Mouse (Mus musculus) ovary, postnatal 14 days (tissue): ENCODE data around the gene Trim8.

Experiments
- DNase-seq: peaks from one replicate; pipeline ENCODE4 v3.0.0; 2022; ENCODE audit warnings: low spot score

Trim8 gene

DNA sequence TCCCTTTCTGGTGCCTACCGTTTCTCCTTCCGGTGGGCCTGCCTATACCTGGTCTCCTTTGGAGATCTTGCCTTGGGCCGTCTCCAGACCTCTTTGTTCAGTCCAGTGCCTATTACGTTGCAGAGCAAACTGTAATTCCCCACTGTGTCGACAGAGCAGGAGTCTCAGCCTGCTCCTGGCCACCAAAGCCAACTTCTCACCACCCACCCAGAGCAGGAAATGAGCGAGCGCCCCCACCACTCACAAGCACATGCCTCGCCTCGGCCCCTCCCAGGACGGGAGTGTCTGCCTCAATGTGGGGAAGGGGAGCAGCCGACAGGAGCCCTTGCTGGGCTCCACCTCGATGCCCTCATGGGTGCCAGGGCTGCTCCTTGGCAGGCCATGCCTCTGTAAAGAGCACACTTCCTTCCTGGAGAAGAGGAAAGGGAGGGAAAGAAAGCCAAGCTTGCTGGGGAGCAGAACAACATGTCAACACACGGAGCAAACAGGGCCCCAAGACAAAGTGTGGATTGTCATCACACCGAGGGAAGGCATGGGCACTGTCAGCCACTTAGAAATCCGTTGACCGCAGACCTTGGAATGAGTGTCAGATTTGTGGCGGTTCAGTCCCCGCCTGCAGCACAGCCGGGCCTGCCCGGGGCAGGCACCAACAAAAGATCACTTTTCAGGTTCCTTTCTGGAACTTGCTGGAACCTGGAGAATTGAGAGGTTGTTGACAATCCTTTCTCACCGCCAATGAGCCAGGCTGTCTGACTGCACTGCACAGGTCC, 22.0 kb upstream of the Trim8 start:
- DNase-seq: no peak

DNA sequence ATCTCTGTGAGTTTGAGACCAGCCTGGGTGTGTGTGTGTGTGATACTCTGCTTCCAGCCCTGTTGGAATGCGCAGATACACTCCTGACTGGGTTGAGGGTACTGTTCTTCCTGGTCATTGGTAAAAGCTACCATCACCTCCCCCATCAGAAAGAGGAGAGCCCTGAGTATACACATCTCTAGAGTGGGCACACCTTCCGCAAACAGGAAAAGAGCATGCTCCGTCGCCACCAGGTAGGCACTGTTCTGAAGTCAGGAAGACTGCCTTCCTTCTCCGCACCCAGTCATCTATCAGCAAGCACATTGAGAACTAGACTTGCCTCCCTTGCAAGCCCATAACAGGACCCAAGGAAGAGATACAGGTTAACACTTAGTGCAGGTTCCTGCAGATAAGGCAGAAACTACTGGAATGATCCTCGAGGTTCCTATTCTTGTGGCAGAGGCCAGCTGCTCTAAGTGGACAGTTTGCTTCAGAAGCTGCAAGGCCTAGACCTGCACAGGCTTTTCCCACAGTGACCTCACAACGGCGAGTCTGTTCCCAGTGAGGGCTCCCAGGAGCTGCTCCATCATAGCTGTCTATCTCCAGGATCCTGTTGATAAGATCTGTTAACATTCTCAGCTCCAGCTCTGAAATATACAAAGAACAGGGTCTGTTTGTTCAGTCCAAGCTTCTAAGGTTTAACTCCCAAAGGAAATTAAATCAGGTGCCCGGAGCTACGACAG, 20.7 kb upstream of the Trim8 start:
- DNase-seq: no peak

DNA sequence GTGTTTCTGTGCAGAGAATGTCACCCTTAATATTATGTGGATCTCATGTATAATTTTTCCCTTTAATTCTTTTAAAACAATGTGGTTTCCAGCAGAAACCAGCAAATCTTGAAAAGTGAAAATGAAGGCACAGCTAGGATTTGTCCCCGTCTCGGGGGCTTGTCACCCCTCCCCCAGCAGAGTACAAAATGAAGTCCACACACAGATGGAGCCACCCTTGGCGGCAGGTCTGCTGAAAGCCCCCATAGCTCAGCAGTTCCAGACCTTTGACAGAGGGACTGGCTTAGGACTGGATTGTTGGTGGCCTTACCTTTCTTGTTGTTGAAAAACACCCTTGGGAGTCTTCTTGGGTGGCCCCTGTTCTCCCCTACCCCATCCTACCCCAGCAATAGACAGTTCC, 20.1 kb upstream of the Trim8 start:
- DNase-seq: no peak

DNA sequence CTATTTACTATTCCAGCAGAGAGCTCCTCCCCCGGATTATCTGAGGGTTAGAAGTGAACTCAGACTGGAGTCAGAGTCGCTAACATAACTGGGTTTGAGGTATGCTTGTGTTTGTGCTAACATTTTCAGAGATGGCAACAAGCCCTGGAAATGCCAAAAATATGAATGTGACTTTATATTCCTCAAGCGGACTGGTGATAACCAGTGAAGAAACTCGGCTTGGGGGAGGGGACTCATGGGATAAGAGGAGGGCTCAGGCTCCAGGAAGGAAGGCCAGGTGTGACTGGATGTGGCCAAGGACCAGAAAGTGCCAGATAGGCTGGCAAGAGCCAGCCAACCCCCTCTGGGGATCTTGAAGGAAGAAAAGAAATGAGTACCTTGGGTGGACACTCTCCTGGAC, 19.7 kb upstream of the Trim8 start:
- no peak for DNase-seq

- DNase-seq: no peak
Observed at GRCm38 (mm10) chr19:46482896-46483516, 18.5 kb upstream of the Trim8 start.

DNA sequence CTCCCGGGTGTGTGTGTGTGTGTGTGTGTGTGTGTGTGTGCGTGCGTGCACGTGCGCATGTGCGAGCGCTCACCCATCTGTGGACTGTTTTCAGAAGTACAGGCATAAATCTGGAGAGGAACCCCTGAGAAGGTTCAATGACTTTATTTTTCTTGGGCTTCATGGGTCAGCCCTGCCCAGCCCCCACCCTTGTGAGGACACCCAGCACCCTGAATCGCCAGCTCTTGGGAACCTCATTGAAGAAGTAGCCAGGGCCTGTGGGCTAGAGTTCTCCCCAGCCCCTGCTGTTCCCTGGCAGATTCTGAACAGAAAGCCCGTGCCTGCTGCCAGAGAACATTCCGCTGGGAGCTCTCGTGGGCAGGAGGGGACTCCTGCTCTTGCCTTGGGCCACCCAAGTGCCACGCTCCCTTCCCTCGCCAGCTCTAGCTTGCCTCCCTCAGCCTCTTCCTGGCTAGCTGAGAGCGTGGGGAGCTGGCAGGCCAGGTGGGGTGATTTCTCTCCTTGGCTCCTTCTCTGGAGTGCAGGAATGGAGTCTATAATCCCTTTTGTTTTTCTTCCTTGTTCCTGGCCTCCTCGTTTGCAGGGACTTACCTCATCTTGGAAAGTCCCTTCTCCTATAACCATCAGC, 17.7 kb upstream of the Trim8 start:
- DNase-seq: no peak

GRCm38 (mm10) chr19:46484518-46484917, 17.0 kb upstream of the Trim8 start:
- DNase-seq: no peak

- DNase-seq: no peak
Observed at GRCm38 (mm10) chr19:46485847-46486246, 15.7 kb upstream of the Trim8 start.

DNA sequence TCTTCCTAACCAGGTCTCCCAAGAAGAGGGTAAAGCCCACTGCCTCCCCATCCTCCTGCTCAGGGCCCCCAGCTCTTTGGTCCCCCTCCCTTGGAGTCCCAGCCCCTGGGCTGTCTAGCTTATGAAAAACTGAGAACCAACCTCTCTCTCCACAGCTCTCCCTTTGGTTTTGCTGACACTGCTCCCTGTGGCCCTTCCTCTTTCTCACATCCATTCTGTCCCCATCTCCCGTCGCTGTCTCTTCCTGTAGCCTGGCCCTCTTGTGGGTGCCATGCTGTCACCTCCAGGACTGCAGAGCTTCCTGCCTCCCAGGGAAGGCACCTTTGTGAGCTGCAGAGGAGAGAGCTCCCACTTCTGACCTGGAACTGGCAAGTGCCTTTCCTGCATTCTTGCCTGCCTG, 14.8 kb upstream of the Trim8 start:
- no peak for DNase-seq

GRCm38 (mm10) chr19:46489448-46489847, 12.1 kb upstream of the Trim8 start:
- DNase-seq: no peak

DNA sequence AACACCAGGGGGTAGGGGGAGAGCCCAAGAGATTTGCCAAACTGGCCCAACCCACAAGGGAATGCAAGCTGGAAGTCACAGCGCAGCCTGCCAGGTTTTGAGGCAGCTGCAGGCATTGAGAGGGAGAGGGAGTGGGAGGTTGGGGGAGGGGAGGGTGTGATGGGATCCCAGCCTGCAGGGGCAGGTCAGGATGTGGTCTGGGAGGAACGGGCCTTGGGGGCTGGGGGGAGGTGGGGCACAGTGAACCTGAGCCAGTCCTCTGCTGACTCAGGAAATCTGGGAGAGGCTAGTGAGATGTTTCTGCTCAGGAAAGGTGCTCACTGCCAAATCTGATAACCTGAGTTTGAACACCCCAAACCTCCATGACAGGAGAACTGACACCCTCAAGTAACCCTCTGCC, 10.9 kb upstream of the Trim8 start:
- no peak for DNase-seq

GRCm38 (mm10) chr19:46495136-46495535, 6.4 kb upstream of the Trim8 start:
- no peak for DNase-seq

GRCm38 (mm10) chr19:46497230-46497629, 4.3 kb upstream of the Trim8 start:
- no peak for DNase-seq

GRCm38 (mm10) chr19:46499539-46499835, 2.0 kb upstream of the Trim8 start:
- DNase-seq: no peak

DNA sequence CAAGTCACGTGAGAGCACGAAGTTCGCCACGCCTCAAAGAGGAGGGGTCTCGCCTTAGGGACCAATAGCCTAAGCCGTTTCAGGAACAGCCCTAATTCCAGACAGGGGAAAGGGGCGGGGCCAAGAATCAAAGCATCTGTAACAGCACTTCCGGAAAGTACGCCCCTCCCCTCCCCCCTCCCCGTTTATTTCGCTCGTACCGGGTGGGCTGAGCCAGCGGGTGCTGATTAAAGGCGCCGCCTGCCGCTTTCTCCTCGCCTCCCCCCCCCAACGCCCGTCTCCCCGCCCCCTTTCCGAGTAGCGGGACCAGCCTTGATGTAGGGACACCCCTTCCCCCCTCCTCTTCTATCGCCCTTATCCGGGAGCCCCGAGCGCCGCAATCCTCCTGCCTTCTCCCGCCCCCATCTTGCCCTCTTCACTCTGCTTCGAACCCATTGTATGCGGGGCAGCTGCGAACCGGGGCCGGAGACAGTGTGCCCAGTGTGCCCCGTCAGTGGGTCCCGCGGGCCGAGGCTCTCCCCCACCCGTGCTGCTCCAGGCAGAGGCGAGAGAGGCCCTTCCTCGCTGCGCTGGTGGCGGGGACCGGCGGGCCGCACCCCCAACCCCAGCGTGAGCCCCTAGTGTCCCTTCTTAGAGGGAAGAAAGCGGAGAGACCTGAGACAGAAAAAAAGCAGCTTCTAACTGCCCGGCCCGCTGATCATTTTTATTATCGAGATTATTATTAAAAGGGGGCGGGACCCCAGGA, 1.5 kb upstream of the Trim8 start:
- peak; percentile 89 for DNase-seq

DNA sequence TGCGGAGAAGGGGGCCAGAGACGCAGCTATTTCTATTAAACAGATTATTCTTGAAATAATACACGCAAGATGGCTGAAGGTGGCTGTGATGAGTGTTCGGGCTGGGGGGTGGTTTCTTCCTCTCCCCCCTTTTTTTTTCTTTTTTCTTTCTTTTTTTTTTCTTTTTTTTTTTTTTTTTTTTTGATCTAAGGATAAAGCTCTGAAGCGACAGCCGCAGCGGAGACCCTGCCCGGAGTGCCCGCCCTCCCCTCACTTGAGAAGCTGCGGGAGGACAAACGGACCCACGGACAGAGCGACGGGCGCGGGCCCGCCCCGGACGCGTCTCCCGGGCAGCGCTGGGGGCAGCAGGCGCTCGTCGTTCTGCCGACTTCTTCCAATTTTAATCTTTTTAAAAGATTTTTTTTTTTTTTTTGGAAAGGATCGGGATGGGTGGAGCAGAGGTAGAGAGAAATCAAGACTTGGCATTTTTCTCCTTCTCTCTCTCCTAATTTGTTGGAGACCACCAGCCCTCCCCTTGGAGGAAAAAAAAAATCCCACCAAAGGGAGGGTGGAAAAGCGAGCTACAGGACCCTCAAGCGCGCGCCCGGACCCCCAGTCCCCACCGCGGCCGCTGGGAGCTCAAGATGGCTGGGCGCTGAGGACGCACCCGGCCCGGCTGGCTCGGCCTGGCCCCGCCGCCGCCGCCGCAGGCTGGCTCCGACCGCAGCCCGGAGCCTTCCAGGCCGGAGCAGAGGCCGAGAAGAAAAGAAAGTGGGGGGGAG, 741 bp upstream of the Trim8 start:
- no peak for DNase-seq

DNA sequence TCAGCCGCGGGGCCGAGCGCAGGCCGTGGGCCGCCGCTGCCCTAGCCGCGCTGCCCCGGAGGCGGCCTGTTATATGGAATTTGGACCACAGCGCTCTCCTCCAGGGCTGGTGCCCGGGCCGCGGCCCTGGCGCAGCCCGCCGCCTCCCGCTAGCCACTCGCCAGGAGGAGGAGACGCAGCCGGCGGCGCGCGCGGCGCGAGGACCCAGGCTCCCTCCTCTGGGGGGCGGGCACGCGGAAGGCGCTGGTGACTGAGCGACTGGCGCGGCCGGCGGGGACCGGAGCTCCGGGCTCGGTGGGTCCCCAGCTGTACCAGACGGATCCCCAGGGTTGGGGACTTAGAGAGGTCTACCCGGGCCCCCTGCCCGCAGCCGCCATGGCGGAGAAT, 560 bp downstream of the Trim8 start:
- peak; percentile 62 for DNase-seq

- DNase-seq: peak; percentile 72
Observed at GRCm38 (mm10) chr19:46502471-46503166, 1.1 kb downstream of the Trim8 start.

- DNase-seq: peak; percentile 61
Observed at GRCm38 (mm10) chr19:46503351-46504084, 2.0 kb downstream of the Trim8 start.

DNA sequence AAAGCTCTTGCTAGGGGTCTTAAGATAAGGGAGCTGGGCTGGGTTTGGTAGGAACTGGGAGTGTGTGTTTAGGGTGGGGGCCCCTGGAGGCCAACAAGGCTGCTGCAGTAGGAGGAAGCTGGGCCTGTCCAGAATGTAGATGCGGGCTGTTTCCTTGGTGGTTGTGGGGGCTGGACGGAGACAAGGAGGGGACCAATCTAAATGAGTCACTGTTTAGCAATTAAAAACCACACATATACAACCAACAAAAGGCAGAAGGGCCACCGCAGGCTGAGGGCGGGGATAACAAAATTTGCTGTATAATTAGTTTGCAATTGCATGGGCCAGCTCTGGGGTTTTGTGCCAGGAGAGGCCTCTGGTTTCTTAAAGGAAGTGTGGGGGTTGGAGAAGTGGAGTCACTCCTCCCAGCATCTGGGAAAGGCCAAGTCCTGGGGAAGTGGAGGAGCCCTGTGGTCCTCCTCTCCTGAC, 2.6 kb downstream of the Trim8 start:
- DNase-seq: no peak
